Mouse (Mus musculus): ENCODE measurements at regions not wholly inside any gene's neighbourhood (a gene's known extent, or its start where the extent isn't known, plus 50 kb on each side); places are given as distances from the start of the nearest gene placed in this dataset.

DNA sequence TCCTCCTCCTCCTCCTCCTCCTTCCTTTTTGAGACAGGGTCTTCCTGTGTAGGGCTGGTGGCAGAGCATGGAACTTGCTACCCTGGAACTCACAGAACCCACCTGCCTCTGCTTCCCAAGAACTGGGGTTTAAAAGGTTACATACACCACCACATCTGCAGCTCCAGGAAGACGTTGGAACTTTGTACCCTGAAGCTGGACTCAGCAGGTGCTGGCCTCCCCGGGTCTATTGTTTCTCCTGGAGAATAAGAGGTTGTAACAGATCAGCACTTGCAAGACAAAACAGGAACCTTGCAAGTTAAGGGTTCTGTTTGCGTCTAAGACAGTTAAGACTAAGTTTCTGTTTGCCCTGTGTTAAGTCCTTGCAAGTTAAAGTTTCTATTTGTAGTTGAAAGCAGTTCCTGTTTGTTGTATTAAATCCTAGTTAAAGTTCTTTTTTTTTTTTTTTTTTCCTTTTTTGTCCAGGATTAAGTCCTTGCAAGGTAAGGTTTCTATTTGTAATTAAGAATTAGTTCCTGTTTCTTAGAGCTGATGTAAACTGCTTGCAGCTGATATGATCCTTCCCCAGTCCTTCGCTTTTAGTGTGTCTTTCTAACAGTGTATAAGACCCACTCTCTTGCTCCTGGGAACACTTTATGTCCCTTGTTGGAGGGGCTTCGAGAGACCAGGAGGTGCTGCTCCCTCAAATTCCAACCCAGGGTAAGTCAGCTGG, 55.0 kb upstream of the Sgk1 start:
- TF ChIP-seq CTCF (conservative IDR thresholded peaks at IDR 0.05 in 1 of 2, IDR thresholded peaks at IDR 0.05 in 1 of 2; ENCODE audit: low read depth in 2 of 2, low read length in 2 of 2) (no peak), CHD2 (IDR thresholded peaks at IDR 0.05; ENCODE audit: low read length) (no peak), POLR2A (IDR thresholded peaks at IDR 0.05; ENCODE audit: low read depth, low read length) (no peak), EP300 (IDR thresholded peaks at IDR 0.05; ENCODE audit: low read length) (no peak), MAZ (IDR thresholded peaks at IDR 0.05; ENCODE audit: low read depth, low read length) (no peak), GABPA (IDR thresholded peaks at IDR 0.05; ENCODE audit: insufficient replicate concordance, low read depth, low read length) (no peak), POLR2AphosphoS2 (IDR thresholded peaks at IDR 0.05; ENCODE audit: low read depth, low read length) (no peak), BHLHE40 (IDR thresholded peaks at IDR 0.05; ENCODE audit: low read depth, low read length) (no peak), MAX (IDR thresholded peaks at IDR 0.05; ENCODE audit: low read length) (no peak), RCOR1 (conservative IDR thresholded peaks at IDR 0.05; ENCODE audit: low read depth, low read length) (no peak), SIN3A (IDR thresholded peaks at IDR 0.05; ENCODE audit: low read length) (no peak), UBTF (IDR thresholded peaks at IDR 0.05; ENCODE audit: low read depth, low read length) (no peak), NELFE (IDR thresholded peaks at IDR 0.05; ENCODE audit: low read depth, low read length) (no peak), MXI1 (IDR thresholded peaks at IDR 0.05; ENCODE audit: low read depth, low read length) (no peak)

Measured in CH12.LX (cell line).